Mouse (Mus musculus): ENCODE data around the gene Gm49394.

Gm49394 gene

DNA sequence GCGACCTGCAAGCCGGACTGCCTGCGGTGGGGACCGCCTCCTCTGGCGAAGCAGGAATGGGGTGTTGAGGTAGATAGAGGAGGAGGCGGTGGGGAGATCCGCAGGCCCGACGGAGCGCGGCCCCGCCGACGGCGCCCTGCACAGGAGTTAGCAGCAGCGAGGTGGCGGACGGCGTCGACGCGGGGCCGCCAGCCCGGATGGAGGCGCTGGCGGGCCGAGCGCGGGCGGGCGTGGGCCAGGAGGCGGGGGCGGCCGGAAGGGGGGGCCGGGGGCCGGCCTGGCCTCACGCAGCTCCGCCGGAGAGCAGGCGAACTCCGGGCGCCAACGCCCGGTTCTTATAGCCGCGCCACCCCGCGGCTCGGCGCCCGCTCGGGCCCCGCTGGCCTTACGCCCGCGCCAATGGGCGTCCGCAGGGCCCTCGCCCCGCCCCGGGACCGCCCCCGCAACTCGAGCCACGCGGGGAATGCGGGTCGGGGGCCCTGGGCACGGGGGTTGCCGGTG lies 10.5 kb downstream of the Gm49394 start:
- DNase-seq (ENCODE audit: extremely low read depth, low read depth): no peak

GRCm38 (mm10) chr7:142658681-142659180 lies 11.0 kb downstream of the Gm49394 start:
- DNase-seq (ENCODE audit: extremely low read depth, low read depth): no peak

DNA sequence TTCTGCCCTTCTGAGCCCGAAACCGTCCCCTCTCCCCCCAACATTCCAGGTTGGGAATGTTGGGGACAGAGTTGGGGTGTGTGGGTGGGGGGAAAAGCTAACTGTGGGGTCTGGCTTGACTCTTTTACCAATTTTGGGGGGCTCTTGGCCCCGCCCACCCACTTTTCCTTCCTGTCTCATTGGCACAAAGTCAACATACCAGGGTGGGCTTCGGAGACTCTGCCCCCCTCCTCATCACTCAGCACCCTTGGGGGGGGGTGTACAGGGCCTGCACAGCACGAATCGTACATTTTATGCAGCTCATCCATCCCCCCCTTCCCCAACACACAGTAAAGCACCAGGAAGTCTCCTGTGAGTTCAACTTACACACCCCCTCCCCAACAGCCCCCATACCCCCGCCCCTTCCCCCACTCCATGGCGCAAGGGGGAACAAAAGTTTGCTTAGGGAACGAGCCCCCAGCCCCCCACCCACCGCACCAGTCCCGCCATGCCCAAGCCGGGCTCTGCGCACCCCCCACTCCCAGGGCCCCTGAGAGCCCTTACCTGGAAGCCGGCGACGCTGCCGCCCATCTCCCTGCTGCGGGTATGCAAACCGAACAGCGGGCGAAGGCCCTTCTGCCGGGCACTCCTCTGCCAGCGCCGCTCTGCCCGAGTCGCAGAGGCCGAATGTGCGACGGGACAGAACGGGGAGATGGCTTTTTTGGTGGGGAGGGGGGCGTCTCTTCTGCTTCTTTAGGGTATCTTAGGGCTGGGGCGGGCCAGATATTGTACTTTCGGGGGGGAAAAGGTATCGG lies 11.7 kb downstream of the Gm49394 start:
- DNase-seq (ENCODE audit: extremely low read depth, low read depth): no peak

GRCm38 (mm10) chr7:142657341-142657791 lies 12.4 kb downstream of the Gm49394 start:
- DNase-seq (ENCODE audit: extremely low read depth, low read depth): no peak

- DNase-seq (ENCODE audit: extremely low read depth, low read depth): no peak
Observed at GRCm38 (mm10) chr7:142656055-142656454, 13.7 kb downstream of the Gm49394 start.

DNA sequence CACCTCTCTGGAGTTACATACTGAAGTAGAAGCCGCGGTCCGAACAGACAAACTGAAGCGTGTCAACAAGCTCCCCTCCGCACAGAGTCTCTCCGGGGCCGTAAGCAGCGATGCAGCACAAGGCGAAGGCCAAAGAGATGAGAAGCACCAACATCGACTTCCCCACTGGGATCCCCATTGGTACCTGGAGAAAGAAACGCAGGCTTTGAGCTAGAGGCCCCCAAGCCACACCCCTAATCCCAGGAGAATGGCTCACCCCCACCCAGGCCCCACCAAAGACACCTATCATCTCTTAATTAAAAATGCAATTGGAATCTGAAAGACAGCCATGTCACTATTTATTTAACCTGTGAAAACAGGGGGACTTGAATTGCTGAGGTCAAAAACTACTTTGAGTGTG lies 14.1 kb downstream of the Gm49394 start:
- no peak for DNase-seq (ENCODE audit: extremely low read depth, low read depth)

DNA sequence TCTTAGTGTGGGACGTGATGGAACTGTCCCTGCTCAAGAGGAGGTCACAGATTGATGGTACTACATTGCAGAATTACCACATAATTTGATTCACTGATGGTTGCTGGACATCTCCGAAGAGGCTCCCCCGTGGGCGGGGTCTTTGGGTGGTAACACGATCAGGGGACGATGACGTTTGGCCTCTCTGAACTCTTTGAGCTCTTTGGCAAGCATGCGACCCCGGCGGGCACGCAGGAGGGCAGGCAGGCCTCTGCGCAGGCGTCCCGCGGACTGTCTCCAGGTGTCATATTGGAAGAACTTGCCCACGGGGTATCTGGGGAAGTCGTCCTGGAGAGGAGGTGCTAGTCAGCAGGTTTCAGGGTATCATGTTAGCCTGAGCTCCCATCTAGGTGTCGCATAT lies 16.0 kb downstream of the Gm49394 start:
- no peak for DNase-seq (ENCODE audit: extremely low read depth, low read depth)

DNA sequence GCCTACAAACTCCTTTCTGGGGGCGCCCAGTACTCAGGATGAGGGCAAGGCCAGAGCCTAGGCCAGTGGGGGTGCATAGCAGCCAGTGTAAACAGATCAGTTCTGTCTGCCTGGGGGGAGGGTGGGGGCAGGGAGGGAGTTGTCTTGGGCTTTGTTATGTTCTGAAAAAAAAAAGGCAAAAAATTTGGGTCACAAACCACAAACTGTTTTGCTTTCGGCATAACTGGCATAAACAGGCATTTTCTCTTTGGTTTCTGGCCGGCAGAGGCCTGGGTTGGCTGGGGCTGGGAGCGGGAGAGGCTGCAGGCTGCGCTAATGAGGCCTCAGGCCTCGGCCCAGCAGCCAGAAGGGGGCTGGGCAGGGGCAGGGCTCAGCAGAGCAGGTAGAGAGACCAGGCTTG lies 23.1 kb downstream of the Gm49394 start:
- no peak for DNase-seq (ENCODE audit: extremely low read depth, low read depth)

GRCm38 (mm10) chr7:142645045-142645444 lies 24.7 kb downstream of the Gm49394 start:
- no peak for DNase-seq (ENCODE audit: extremely low read depth, low read depth)

DNA sequence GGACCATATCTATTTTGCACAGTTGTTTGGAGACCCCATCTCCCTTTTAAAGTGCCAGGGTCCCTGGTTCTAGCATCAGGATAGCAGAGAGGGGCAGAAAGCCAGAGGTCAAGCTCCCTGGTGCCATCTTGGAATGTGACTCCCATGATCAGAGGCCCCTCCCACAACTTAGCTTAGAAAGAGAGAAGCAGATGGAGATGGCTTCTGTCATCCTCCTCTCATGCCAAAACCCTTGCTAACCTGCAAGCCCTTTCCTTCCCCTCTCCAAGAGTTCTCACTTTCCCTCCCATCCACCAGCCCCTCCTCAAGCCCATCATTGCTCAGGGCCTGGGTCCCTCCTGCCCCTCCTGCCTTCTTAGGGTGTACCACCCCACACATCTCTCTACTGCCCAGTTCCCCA lies 33.6 kb downstream of the Gm49394 start:
- no peak for DNase-seq (ENCODE audit: extremely low read depth, low read depth)

- no peak for DNase-seq (ENCODE audit: extremely low read depth, low read depth)
Observed at GRCm38 (mm10) chr7:142630691-142631090, 39.1 kb downstream of the Gm49394 start.

DNA sequence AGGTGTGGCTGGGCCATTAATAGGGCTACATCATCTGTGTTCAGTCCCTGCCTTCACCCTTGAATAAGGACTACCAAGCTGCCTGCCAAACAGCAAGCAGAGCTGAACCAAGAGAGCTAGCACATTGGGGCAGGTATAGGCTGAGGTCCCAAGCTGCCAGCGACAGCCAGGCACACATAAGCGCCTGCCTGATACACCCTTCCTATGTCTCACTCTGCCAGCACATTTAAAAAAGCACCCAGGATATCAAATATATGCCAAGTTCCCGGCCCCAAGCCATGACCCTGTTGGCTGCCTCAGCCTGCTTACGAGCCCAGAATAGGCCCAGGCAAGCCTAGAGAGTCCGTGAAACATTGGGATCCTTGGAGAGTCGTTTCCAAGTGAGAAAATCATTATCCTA lies 39.9 kb downstream of the Gm49394 start:
- no peak for DNase-seq (ENCODE audit: extremely low read depth, low read depth)

DNA sequence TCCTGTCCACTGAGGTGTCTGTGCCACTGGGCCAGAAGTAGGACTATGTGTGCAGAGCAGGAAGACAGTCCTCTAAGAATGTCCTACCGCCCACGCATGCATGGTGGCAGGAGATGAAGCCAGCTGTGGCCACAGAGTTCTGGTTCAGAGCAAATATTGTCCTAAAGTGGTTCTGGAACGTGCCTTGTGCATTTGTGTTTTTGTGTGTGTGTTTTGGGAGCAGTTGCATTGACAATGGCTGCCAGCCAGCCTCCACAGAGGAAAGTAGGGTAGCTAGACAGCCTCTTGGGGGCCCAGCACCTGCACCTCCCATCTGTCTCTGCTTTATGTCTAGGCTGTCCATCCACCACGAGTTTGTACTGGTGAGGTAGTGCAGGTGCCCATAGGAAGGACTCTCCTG lies 47.6 kb downstream of the Gm49394 start:
- no peak for DNase-seq (ENCODE audit: extremely low read depth, low read depth)

GRCm38 (mm10) chr7:142613077-142613476 lies 56.7 kb downstream of the Gm49394 start:
- DNase-seq (ENCODE audit: extremely low read depth, low read depth): no peak

- DNase-seq (ENCODE audit: extremely low read depth, low read depth): peak; percentile 87
Observed at GRCm38 (mm10) chr7:142610627-142611406, 58.9 kb downstream of the Gm49394 start.

- no peak for DNase-seq (ENCODE audit: extremely low read depth, low read depth)
Observed at GRCm38 (mm10) chr7:142600921-142601320, 68.8 kb downstream of the Gm49394 start.

Data from MEL-GATA-1-ER (cell line).